Mouse (Mus musculus): ENCODE results near the gene Nek4. TPM values are rescaled to one million over a fixed set of nuclear protein-coding genes. Genes with fewer than 3 reads are reported as not detected.

Gene Nek4
- polyA plus RNA-seq, 1 experiment from 2014 or later = 20.2 TPM

GRCm38 (mm10) chr14:30996417-30996816, 45.2 kb downstream of the Nek4 start:
- Histone ChIP-seq H3K4me1 (peaks cover 8% of the 10 kb centered on the region), H3K9me3 (no peaks in the 10 kb centered on the region), H3K27me3 (replicated peaks; ENCODE audit: low read depth, poor library complexity, severe bottlenecking) (no peaks in the 10 kb centered on the region), H3K4me3 (no peak overlapping the region), H3K27ac (replicated peaks) (no peak overlapping the region), H3K36me3 (replicated peaks) (peaks cover 28% of the 10 kb centered on the region)
- no peak for DNase-seq (ENCODE audit: low spot score)

- DNase-seq (ENCODE audit: low spot score) = no peak
- H3K27me3 ChIP-seq (replicated peaks; ENCODE audit: low read depth, poor library complexity, severe bottlenecking) = no peaks in the 10 kb centered on the region
- H3K36me3 ChIP-seq (replicated peaks) = peaks cover 29% of the 10 kb centered on the region
- no peaks in the 10 kb centered on the region for H3K9me3 ChIP-seq
- 0 out of 2 replicates have a peak overlapping the region, but pooled peaks have one; percentile 97 for H3K27ac ChIP-seq (replicated peaks)
- H3K4me1 ChIP-seq = peaks cover 19% of the 10 kb centered on the region
- H3K4me3 ChIP-seq = peak overlapping the region; percentile 97
- WGBS = 62% methylated on average over 10 of the region's 10 CpGs
Observed at GRCm38 (mm10) chr14:31000356-31000755, 49.2 kb downstream of the Nek4 start.

- WGBS = under 1% methylated on average over 21 of the region's 21 CpGs
- peak overlapping the region; percentile 97 for H3K4me3 ChIP-seq
- DNase-seq (ENCODE audit: low spot score) = no peak
Observed at GRCm38 (mm10) chr14:31000816-31001306, 49.7 kb downstream of the Nek4 start.

DNA sequence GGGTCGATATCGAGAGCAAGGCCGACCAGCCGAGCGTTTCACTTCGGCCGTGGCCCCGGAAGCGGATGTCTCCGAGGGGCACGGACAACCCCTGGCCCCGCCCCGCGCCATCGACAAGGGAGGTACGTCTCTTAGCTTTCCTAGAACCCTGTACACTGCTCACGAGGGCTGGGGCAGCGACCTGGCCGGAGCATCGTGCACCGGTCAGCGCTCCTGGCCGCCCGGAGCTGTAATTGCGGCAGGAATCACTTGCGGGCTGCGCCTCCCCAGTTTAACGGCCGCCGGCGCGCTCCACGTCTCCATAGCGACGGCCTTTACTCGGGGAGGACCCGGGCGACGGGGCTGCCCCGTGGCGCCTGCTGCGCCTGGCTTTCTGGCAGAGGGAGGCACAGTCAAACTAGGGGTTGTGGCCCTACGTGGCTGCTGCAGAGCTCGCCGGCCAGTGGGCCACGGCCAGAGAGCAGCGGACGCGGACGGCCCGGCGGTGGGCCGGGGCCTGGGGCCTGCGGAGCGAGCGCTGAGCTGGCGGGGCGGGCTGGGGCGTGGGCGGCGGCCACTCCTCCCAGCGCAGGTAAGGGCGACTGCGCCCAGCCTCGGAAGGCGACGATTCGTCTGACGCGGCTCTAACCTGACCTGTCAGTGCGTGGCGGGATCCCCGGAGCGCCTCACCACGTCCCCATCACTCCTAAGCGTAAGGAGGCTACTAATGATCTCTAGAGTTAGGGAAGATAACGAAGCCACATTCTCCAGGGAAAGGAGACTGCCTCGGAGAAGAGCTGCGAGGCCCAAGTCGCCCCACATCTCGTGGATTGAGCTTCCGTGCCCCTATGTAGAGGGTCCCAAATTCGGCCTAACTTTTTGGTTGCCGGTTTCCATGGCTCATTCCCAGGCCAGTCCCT, 50.4 kb downstream of the Nek4 start, which contains the start of the genes Glt8d1 and Spcs1:
Gene Glt8d1, plus strand, starts transcription at position 94 of the 899 bp plus-strand sequence.
Gene Spcs1, minus strand, starts transcription at position 366 of the 899 bp plus-strand sequence.
- Histone ChIP-seq H3K36me3 (replicated peaks) (peaks cover 28% of the 10 kb centered on the region), H3K9me3 (no peaks in the 10 kb centered on the region), H3K4me3 (peak within 1 kb of the TSS; percentile 97), H3K4me1 (peaks cover 19% of the 10 kb centered on the region), H3K27ac (replicated peaks) (peak within 1 kb of the TSS; percentile 97), H3K27me3 (replicated peaks; ENCODE audit: low read depth, poor library complexity, severe bottlenecking) (no peaks in the 10 kb centered on the region)
- DNase-seq (ENCODE audit: low spot score) = peak; percentile 88
- under 1% methylated on average over 84 of the region's 84 CpGs for WGBS

More at GRCm38 (mm10) chr14:31000816-31001306, 49.7 kb downstream of the Nek4 start:
- no peaks in the 10 kb centered on the region for H3K9me3 ChIP-seq
- H3K4me1 ChIP-seq = peaks cover 19% of the 10 kb centered on the region
- peak overlapping the region; percentile 97 for H3K27ac ChIP-seq (replicated peaks)
- H3K36me3 ChIP-seq (replicated peaks) = peaks cover 30% of the 10 kb centered on the region
- H3K27me3 ChIP-seq (replicated peaks; ENCODE audit: low read depth, poor library complexity, severe bottlenecking) = no peaks in the 10 kb centered on the region

DNA sequence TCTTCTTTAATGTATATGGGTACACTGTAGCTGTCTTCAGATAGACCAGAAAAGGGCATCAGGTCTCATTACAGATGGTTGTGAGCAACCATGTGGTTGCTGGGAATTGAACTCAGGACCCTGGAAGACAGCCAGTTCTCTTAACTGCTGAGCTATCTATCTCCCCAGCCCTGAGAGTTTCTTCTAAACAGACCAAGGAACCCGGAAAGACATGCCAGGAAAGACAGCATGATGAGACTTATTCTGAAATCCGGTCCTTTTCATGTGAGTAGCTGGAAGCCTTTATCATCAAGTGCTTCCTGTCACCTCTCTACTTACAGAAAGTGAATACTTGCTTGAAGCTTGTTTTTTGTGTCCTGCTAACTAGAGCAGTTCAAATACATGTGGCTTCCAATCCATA, 53.4 kb downstream of the Nek4 start:
- Histone ChIP-seq H3K4me3 (no peak overlapping the region), H3K27ac (replicated peaks) (no peak overlapping the region), H3K27me3 (replicated peaks; ENCODE audit: low read depth, poor library complexity, severe bottlenecking) (no peaks in the 10 kb centered on the region), H3K9me3 (no peaks in the 10 kb centered on the region), H3K4me1 (peaks cover 19% of the 10 kb centered on the region), H3K36me3 (replicated peaks) (peaks cover 32% of the 10 kb centered on the region)
- WGBS = 91% methylated on average over 2 of the region's 2 CpGs
- no peak for DNase-seq (ENCODE audit: low spot score)

- Histone ChIP-seq H3K27ac (replicated peaks) (no peak overlapping the region), H3K4me3 (no peak overlapping the region), H3K36me3 (replicated peaks) (peaks cover 53% of the 10 kb centered on the region), H3K27me3 (replicated peaks; ENCODE audit: low read depth, poor library complexity, severe bottlenecking) (no peaks in the 10 kb centered on the region), H3K4me1 (peaks cover 9% of the 10 kb centered on the region), H3K9me3 (no peaks in the 10 kb centered on the region)
- DNase-seq (ENCODE audit: low spot score) = no peak
- 85% methylated on average over 5 of the region's 5 CpGs for WGBS
Observed at GRCm38 (mm10) chr14:31006779-31007178, 55.6 kb downstream of the Nek4 start.

- no peaks in the 10 kb centered on the region for H3K9me3 ChIP-seq
- WGBS = 92% methylated on average over 3 of the region's 3 CpGs
- H3K27ac ChIP-seq (replicated peaks) = no peak overlapping the region
- no peaks in the 10 kb centered on the region for H3K27me3 ChIP-seq (replicated peaks; ENCODE audit: low read depth, poor library complexity, severe bottlenecking)
- H3K4me1 ChIP-seq = peaks cover 3% of the 10 kb centered on the region; the same call in 1 of the 2 replicates
- H3K4me3 ChIP-seq = no peak overlapping the region
- H3K36me3 ChIP-seq (replicated peaks) = peaks cover 96% of the 10 kb centered on the region
- no peak for DNase-seq (ENCODE audit: low spot score)
Observed at GRCm38 (mm10) chr14:31011588-31011987, 60.4 kb downstream of the Nek4 start.

- no peak overlapping the region for H3K4me3 ChIP-seq
- 97% methylated on average over 2 of the region's 2 CpGs for WGBS
- H3K27me3 ChIP-seq (replicated peaks; ENCODE audit: low read depth, poor library complexity, severe bottlenecking) = no peaks in the 10 kb centered on the region
- H3K4me1 ChIP-seq = peaks cover 20% of the 10 kb centered on the region
- no peak overlapping the region for H3K27ac ChIP-seq (replicated peaks)
- DNase-seq (ENCODE audit: low spot score) = no peak
- no peaks in the 10 kb centered on the region for H3K9me3 ChIP-seq
- H3K36me3 ChIP-seq (replicated peaks) = peaks cover 89% of the 10 kb centered on the region
Observed at GRCm38 (mm10) chr14:31013928-31014327, 62.8 kb downstream of the Nek4 start.

DNA sequence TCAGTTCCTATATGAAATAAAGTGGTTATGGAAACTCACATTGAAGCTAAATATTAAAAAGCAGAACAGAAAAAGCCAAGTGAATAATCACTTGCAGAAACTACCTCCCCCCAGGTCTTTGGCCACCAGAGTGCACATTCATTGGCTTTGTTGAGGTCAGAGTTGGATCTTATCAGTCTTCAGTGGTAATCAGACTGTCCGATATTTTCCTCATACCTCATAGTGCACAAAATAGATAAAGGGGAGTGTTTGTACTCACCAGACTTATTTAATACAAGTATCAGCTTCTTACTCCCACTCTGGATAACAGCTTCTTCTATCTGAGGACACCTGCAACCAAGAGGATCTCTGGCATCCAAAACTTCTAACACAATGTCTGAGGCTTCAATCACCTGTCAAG, 64.9 kb downstream of the Nek4 start:
- no peaks in the 10 kb centered on the region for H3K27me3 ChIP-seq (replicated peaks; ENCODE audit: low read depth, poor library complexity, severe bottlenecking)
- H3K27ac ChIP-seq (replicated peaks) = no peak overlapping the region
- no peak for DNase-seq (ENCODE audit: low spot score)
- peaks cover 68% of the 10 kb centered on the region for H3K36me3 ChIP-seq (replicated peaks)
- H3K4me3 ChIP-seq = no peak overlapping the region
- no peaks in the 10 kb centered on the region for H3K9me3 ChIP-seq
- WGBS = 86% methylated on average over 1 of the region's 1 CpGs
- H3K4me1 ChIP-seq = peaks cover 29% of the 10 kb centered on the region

- H3K36me3 ChIP-seq (replicated peaks) = peaks cover 65% of the 10 kb centered on the region
- WGBS = 0% methylated on average over 2 of the region's 2 CpGs
- no peaks in the 10 kb centered on the region for H3K9me3 ChIP-seq
- H3K4me1 ChIP-seq = peaks cover 33% of the 10 kb centered on the region
- H3K4me3 ChIP-seq = peak overlapping the region; percentile 89
- peak; percentile 49 for DNase-seq (ENCODE audit: low spot score)
- peak overlapping the region; percentile 100 for H3K27ac ChIP-seq (replicated peaks)
- no peaks in the 10 kb centered on the region for H3K27me3 ChIP-seq (replicated peaks; ENCODE audit: low read depth, poor library complexity, severe bottlenecking)
Observed at GRCm38 (mm10) chr14:31017854-31018253, 66.7 kb downstream of the Nek4 start.

GRCm38 (mm10) chr14:31018860-31019291, 67.7 kb downstream of the Nek4 start, which contains the start of the genes Pbrm1 and Gnl3:
Pbrm1 (plus strand) TSS chr14:31019138.
Gnl3 (minus strand) TSS chr14:31019152.
- DNase-seq (ENCODE audit: low spot score) = peak; percentile 98
- H3K9me3 ChIP-seq = no peaks in the 10 kb centered on the region
- H3K4me1 ChIP-seq = peaks cover 33% of the 10 kb centered on the region
- H3K27ac ChIP-seq (replicated peaks) = peak within 1 kb of the TSS; percentile 100
- peak within 1 kb of the TSS; percentile 89 for H3K4me3 ChIP-seq
- peaks cover 65% of the 10 kb centered on the region for H3K36me3 ChIP-seq (replicated peaks)
- WGBS = under 1% methylated on average over 53 of the region's 53 CpGs
- no peaks in the 10 kb centered on the region for H3K27me3 ChIP-seq (replicated peaks; ENCODE audit: low read depth, poor library complexity, severe bottlenecking)

GRCm38 (mm10) chr14:31019331-31020205, 68.4 kb downstream of the Nek4 start:
- H3K36me3 ChIP-seq (replicated peaks) = peaks cover 65% of the 10 kb centered on the region
- WGBS = 8% methylated on average over 56 of the region's 56 CpGs
- no peaks in the 10 kb centered on the region for H3K27me3 ChIP-seq (replicated peaks; ENCODE audit: low read depth, poor library complexity, severe bottlenecking)
- no peaks in the 10 kb centered on the region for H3K9me3 ChIP-seq
- peak overlapping the region; percentile 89 for H3K4me3 ChIP-seq
- DNase-seq (ENCODE audit: low spot score) = peak; percentile 90
- peak overlapping the region; percentile 100 for H3K27ac ChIP-seq (replicated peaks)
- peaks cover 33% of the 10 kb centered on the region for H3K4me1 ChIP-seq
